Mouse (Mus musculus): Measurements from ENCODE around the gene Ilf3.

DNA sequence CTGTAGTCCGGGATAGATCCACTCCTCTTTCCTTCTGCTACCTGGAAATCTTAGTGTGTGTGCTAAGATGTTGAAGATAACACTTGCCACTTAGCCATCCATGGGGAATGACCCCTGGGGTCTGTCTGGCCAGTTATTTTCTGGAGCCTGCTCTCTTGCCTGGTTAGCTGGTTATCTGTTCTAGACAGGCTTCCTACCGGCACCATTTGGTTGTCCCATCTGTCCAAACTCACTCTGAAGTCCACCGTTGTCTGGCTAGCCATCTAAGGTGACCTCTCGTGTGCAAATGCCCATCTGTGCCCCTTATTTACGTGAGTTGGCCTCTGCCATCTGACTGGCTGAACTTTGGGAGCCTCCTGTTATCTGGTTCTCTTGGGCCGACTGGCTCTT lies 57.9 kb downstream of the Ilf3 start:
- TF ChIP-seq CTCF (IDR thresholded peaks at IDR 0.05; ENCODE audit: low read depth) (no peak), EP300 (optimal IDR thresholded peaks at IDR 0.05) (no peak)

Data from stomach, postnatal 0 days (tissue).